Mouse (Mus musculus): ENCODE results near the gene BC030867. TPM values are rescaled to one million over a fixed set of nuclear protein-coding genes. Genes with fewer than 3 reads are reported as not detected.
"Not testable (repeated sequence)": the region's sequence is repeated elsewhere in the genome, so short reads cannot be mapped to it uniquely, and the experiment has no call there.

BC030867 gene
- total RNA-seq, 2 experiments from 2014 or later = 0.58 to 1.5 TPM

GRCm38 (mm10) chr11:102249351-102250090 lies 839 bp downstream of the BC030867 start:
- DNase-seq = no peak

- peak in 1 of 2 experiments; percentile 7 for DNase-seq
These were observed 8.8 kb downstream of the BC030867 start for GRCm38 (mm10) chr11:102257514-102257913.

- no peak for DNase-seq
These were observed 9.4 kb downstream of the BC030867 start for GRCm38 (mm10) chr11:102258095-102258494.

GRCm38 (mm10) chr11:102258521-102258920 lies 9.8 kb downstream of the BC030867 start:
- no peak for DNase-seq

GRCm38 (mm10) chr11:102263211-102263610 lies 14.5 kb downstream of the BC030867 start:
- no peak for DNase-seq

GRCm38 (mm10) chr11:102265816-102266215 lies 17.1 kb downstream of the BC030867 start:
- no peak for DNase-seq

GRCm38 (mm10) chr11:102266631-102267355 lies 18.1 kb downstream of the BC030867 start:
- no peak for DNase-seq

- peak; percentile 60 to 64 for DNase-seq
These were observed 18.8 kb downstream of the BC030867 start for GRCm38 (mm10) chr11:102267480-102267879.

- DNase-seq = no peak
These were observed 20.0 kb downstream of the BC030867 start, which contains the start of gene Asb16 for GRCm38 (mm10) chr11:102268520-102269244. Gene Asb16, plus strand, starts transcription at chr11:102268743.

GRCm38 (mm10) chr11:102276411-102276915 lies 27.8 kb downstream of the BC030867 start:
- DNase-seq = no peak

GRCm38 (mm10) chr11:102277754-102278153 lies 29.1 kb downstream of the BC030867 start:
- no peak for DNase-seq

GRCm38 (mm10) chr11:102279595-102279994 lies 30.9 kb downstream of the BC030867 start:
- DNase-seq = no peak

GRCm38 (mm10) chr11:102280267-102280666 lies 31.6 kb downstream of the BC030867 start:
- DNase-seq = not testable (repeated sequence)

- DNase-seq = no peak
These were observed 35.2 kb downstream of the BC030867 start for GRCm38 (mm10) chr11:102283922-102284321.

GRCm38 (mm10) chr11:102284501-102285094 lies 35.9 kb downstream of the BC030867 start, which contains the start of gene Tmub2:
Gene Tmub2, plus strand, starts transcription at chr11:102284931.
- peak; percentile 92 to 94 for DNase-seq

- peak in 1 of 2 experiments; percentile 42 for DNase-seq
These were observed 36.6 kb downstream of the BC030867 start for GRCm38 (mm10) chr11:102285095-102285834.

- no peak for DNase-seq
These were observed 38.8 kb downstream of the BC030867 start for GRCm38 (mm10) chr11:102287485-102287884.

- no peak for DNase-seq
These were observed 39.5 kb downstream of the BC030867 start for GRCm38 (mm10) chr11:102288027-102288804.

- no peak for DNase-seq
These were observed 40.2 kb downstream of the BC030867 start for GRCm38 (mm10) chr11:102288913-102289312.

GRCm38 (mm10) chr11:102289511-102290100 lies 40.9 kb downstream of the BC030867 start:
- DNase-seq = no peak
